Mouse (Mus musculus) forebrain, postnatal 0 days (tissue): Measurements from ENCODE around the gene Cntnap2. TPM values are rescaled to one million over a fixed set of nuclear protein-coding genes. Genes with fewer than 3 reads are reported as not detected.

Experiments used
- ATAC-seq: fragments of 200-750 bp; cut with Nextera tagmentation; 2 replicates; pipeline ENCODE4 v1.8.0; 2017; ENCODE audit warnings: mild to moderate bottlenecking, moderate library complexity
- DNase-seq: peaks from one replicate; pipeline ENCODE4 v3.0.0-alpha.2; 2015
- H3K27ac ChIP-seq: fragments of 300-500 bp; sonication (generic); 2 replicates; pipeline ENCODE4 v1.5.1; 2014; ENCODE audit warnings: low read depth, mild to moderate bottlenecking, antibody characterized with exemption, low read length, moderate library complexity, mixed read lengths
- H3K27me3 ChIP-seq: fragments of 300-500 bp; sonication (generic); 2 replicates; pipeline ENCODE4 v1.6.1; 2014; ENCODE audit warnings: mild to moderate bottlenecking, low read length, mixed read lengths; ENCODE audit not compliant: insufficient read depth
- H3K36me3 ChIP-seq: fragments of 300-500 bp; sonication (generic); 2 replicates; pipeline ENCODE4 v1.6.1; 2014; ENCODE audit warnings: mild to moderate bottlenecking, moderate library complexity; ENCODE audit not compliant: insufficient read depth
- H3K4me1 ChIP-seq: fragments of 300-500 bp; sonication (generic); 2 replicates; pipeline ENCODE4 v1.6.1; 2014; ENCODE audit warnings: antibody characterized with exemption; ENCODE audit not compliant: insufficient read depth
- H3K4me2 ChIP-seq: fragments of 300-500 bp; sonication (generic); 2 replicates; pipeline ENCODE4 v1.6.1; 2014; ENCODE audit warnings: low read depth, mild to moderate bottlenecking, moderate library complexity
- H3K4me3 ChIP-seq: fragments of 300-500 bp; sonication (generic); 2 replicates; pipeline ENCODE4 v1.5.1; 2014; ENCODE audit warnings: low read depth, low read length, mixed read lengths
- H3K9ac ChIP-seq: fragments of 300-500 bp; sonication (generic); 2 replicates; pipeline ENCODE4 v1.6.1; 2014; ENCODE audit warnings: mild to moderate bottlenecking
- H3K9me3 ChIP-seq: fragments of 300-500 bp; sonication (generic); 2 replicates; pipeline ENCODE4 v1.6.1; 2016; ENCODE audit warnings: low read length
- CTCF ChIP-seq: sonication (generic); IDR thresholded peaks from 2 replicates; pipeline ENCODE4 v1.5.1; 2016; ENCODE audit warnings: antibody characterized with exemption, control low read depth, low read depth
- WGBS: fragments of 180-500 bp; shearing (Covaris S2); extraction: QIAGEN DNeasy Blood & Tissue Kit; methylation state at CpG from one replicate; pipeline ENCODE4 v1.1.7; 2014; 5-methylcytosine and 5-hydroxymethylcytosine counted together
- polyA plus RNA-seq: library from polyadenylated mRNA; unstranded; fragments of >200 nt; fragmentation: Nextera tagmentation; extraction: Ambion mirVana; gene quantifications from 2 replicates; pipeline ENCODE4 v1.2.1, GENCODE M21; 2015
- total RNA-seq: library from RNA; depleted of rRNA; stranded (reverse); fragments of >200 nt; gene quantifications from 2 replicates; pipeline ENCODE4 v1.2.3, GENCODE M21; 2014

Gene Cntnap2
- total and polyA plus RNA-seq, 2 experiments from 2014 or later, result 50.2 to 107 TPM

GRCm38 (mm10) chr6:46669018-46669417 is 1609.9 kb downstream of the Cntnap2 start:
- Histone ChIP-seq H3K27ac (no peak overlapping the region), H3K27me3 (no peaks in the 10 kb centered on the region), H3K4me2 (no peak overlapping the region), H3K4me3 (no peak overlapping the region), H3K36me3 (no peaks in the 10 kb centered on the region), H3K9me3 (no peaks in the 10 kb centered on the region), H3K9ac (no peak overlapping the region), H3K4me1 (no peaks in the 10 kb centered on the region)
- peak; percentile 60 for ATAC-seq
- TF ChIP-seq CTCF, result no peak
- 42% methylated on average over 1 of the region's 1 CpGs for WGBS
- DNase-seq, result peak; percentile 19

- no peaks in the 10 kb centered on the region for H3K36me3 ChIP-seq
- DNase-seq, result no peak
- H3K9me3 ChIP-seq, result no peaks in the 10 kb centered on the region
- ATAC-seq, result no peak
- H3K4me1 ChIP-seq, result no peaks in the 10 kb centered on the region
- H3K9ac ChIP-seq, result no peak overlapping the region
- WGBS, result 65% methylated on average over 2 of the region's 2 CpGs
- H3K27me3 ChIP-seq, result no peaks in the 10 kb centered on the region
- H3K27ac ChIP-seq, result no peak overlapping the region
- no peak overlapping the region for H3K4me2 ChIP-seq
- TF ChIP-seq CTCF, result no peak
- H3K4me3 ChIP-seq, result no peak overlapping the region
Observed at GRCm38 (mm10) chr6:46675081-46675480, 1615.9 kb downstream of the Cntnap2 start.

- TF ChIP-seq CTCF, result no peak
- no peaks in the 10 kb centered on the region for H3K9me3 ChIP-seq
- H3K4me3 ChIP-seq, result no peak overlapping the region
- no peak overlapping the region for H3K9ac ChIP-seq
- no peak overlapping the region for H3K27ac ChIP-seq
- DNase-seq (no peak), ATAC-seq (no peak)
- H3K36me3 ChIP-seq, result no peaks in the 10 kb centered on the region
- no peak overlapping the region for H3K4me2 ChIP-seq
- 86% methylated on average over 4 of the region's 4 CpGs for WGBS
- no peaks in the 10 kb centered on the region for H3K27me3 ChIP-seq
- H3K4me1 ChIP-seq, result no peaks in the 10 kb centered on the region
Observed at GRCm38 (mm10) chr6:46675621-46676020, 1616.5 kb downstream of the Cntnap2 start.

GRCm38 (mm10) chr6:46696187-46696586 is 1637.0 kb downstream of the Cntnap2 start:
- 59% methylated on average over 1 of the region's 1 CpGs for WGBS
- H3K9me3 ChIP-seq, result no peaks in the 10 kb centered on the region
- no peak overlapping the region for H3K4me3 ChIP-seq
- ATAC-seq (peak; percentile 70), DNase-seq (peak; percentile 10)
- TF ChIP-seq CTCF, result no peak
- no peaks in the 10 kb centered on the region for H3K27me3 ChIP-seq
- no peak overlapping the region for H3K4me2 ChIP-seq
- H3K36me3 ChIP-seq, result no peaks in the 10 kb centered on the region
- H3K27ac ChIP-seq, result no peak overlapping the region
- no peak overlapping the region for H3K9ac ChIP-seq
- no peaks in the 10 kb centered on the region for H3K4me1 ChIP-seq

GRCm38 (mm10) chr6:46699343-46699742 is 1640.2 kb downstream of the Cntnap2 start:
- no peak for ATAC-seq
- Histone ChIP-seq H3K36me3 (no peaks in the 10 kb centered on the region), H3K4me3 (no peak overlapping the region), H3K9me3 (no peaks in the 10 kb centered on the region), H3K4me2 (no peak overlapping the region), H3K9ac (no peak overlapping the region), H3K4me1 (no peaks in the 10 kb centered on the region), H3K27me3 (no peaks in the 10 kb centered on the region), H3K27ac (no peak overlapping the region)
- DNase-seq, result no peak
- TF ChIP-seq CTCF, result no peak
- WGBS, result 68% methylated on average over 2 of the region's 2 CpGs

GRCm38 (mm10) chr6:46704293-46705170 is 1645.4 kb downstream of the Cntnap2 start:
- 49% methylated on average over 7 of the region's 7 CpGs for WGBS

GRCm38 (mm10) chr6:46705926-46706325 is 1646.8 kb downstream of the Cntnap2 start:
- Histone ChIP-seq H3K9me3 (no peaks in the 10 kb centered on the region), H3K9ac (no peak overlapping the region), H3K27ac (no peak overlapping the region), H3K27me3 (no peaks in the 10 kb centered on the region), H3K4me1 (no peaks in the 10 kb centered on the region), H3K4me3 (no peak overlapping the region), H3K4me2 (no peak overlapping the region), H3K36me3 (no peaks in the 10 kb centered on the region)
- WGBS, result 66% methylated on average over 3 of the region's 3 CpGs
- ATAC-seq, result no peak
- TF ChIP-seq CTCF, result no peak
- DNase-seq, result peak; percentile 37

More at GRCm38 (mm10) chr6:46704293-46705170, 1645.4 kb downstream of the Cntnap2 start:
- no peaks in the 10 kb centered on the region for H3K36me3 ChIP-seq
- H3K4me2 ChIP-seq, result no peak overlapping the region
- H3K4me1 ChIP-seq, result no peaks in the 10 kb centered on the region
- no peaks in the 10 kb centered on the region for H3K27me3 ChIP-seq
- no peak overlapping the region for H3K27ac ChIP-seq
- no peak for TF ChIP-seq CTCF
- H3K9me3 ChIP-seq, result no peaks in the 10 kb centered on the region
- no peak overlapping the region for H3K4me3 ChIP-seq
- DNase-seq (peak; percentile 79), ATAC-seq (peak; percentile 77)
- no peak overlapping the region for H3K9ac ChIP-seq
